In the genomic region with DNA sequence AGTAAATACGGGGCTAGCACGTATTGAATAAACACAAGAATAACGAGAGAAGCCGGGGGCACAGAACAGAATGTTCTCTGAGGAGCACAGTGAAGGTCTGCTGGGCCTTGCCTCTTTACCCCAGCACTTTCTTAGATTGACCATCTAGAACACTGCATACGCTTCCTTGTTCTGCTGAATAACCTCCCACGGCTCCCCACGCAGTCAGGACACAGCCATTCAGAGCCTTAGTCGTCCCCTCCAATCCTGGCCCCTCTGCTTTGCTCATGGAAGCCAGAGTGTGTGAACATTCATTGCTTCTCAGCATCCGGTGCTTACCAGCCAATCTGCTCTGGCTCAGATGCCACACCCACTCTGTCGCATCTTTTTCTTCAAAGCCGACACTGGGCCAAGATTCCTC, we compare ENCODE assay signal across 27 mouse cellular contexts. TPM values are rescaled to one million over a fixed set of nuclear protein-coding genes. Genes with fewer than 3 reads are reported as not detected.
DNase-seq lines count a peak whose midpoint lies in the region; TF ChIP-seq lines count a peak whose summit lies in the region.
"Had no signal": no experiment of that assay in that cellular context is flagged by ENCODE, and none has a peak within 500 bp of the region (broad histone marks: within the 10 kb centered on the region; RNA-seq: fewer than 3 reads in every experiment).

No protein-coding gene starts in this region.

- DNase-seq in ZHBTc4 (ENCODE audit: low read depth, low spot score), result peak; percentile 39
- peak; percentile 8 for DNase-seq in brain, embryonic 14.5 days (ENCODE audit: low read depth)
- DNase-seq in liver, result no peak
- no peak for DNase-seq in lung, adult 2 months
- no peak for DNase-seq in left cerebral cortex, postnatal 36 days (ENCODE audit: low spot score in 2 of 2)
- DNase-seq: adrenal gland, adult 8-10 months; adrenal gland, postnatal 36 days; cerebellum, adult 11 months; cerebellum, adult 2 months; cerebellum, adult 9-11 months; cerebellum, postnatal 36 days; embryo, embryonic 11 days; gastrocnemius, postnatal 25 days; heart, adult 18-20 months; heart, postnatal 10 days; heart, postnatal 36 days had no signal

- no peak overlapping the region for H3K4me3 ChIP-seq in testis, adult 2 months (ENCODE audit: control insufficient read depth, low read depth, low read length)
- no peak overlapping the region for H3K4me3 ChIP-seq in lung, adult 2 months (replicated peaks; ENCODE audit: extremely low read depth, low read depth, low read length)
- H3K4me3 ChIP-seq: embryonic facial prominence, embryonic 10.5 days; embryonic facial prominence, embryonic 13.5 days; erythroblast, embryonic 14.5 days; forebrain, embryonic 12.5 days; forebrain, embryonic 15.5 days; heart, embryonic 12.5 days; heart, embryonic 15.5 days; hindbrain, embryonic 10.5 days; hindbrain, embryonic 13.5 days had no signal

- TF ChIP-seq CTCF in brain, embryonic 14.5 days (IDR thresholded peaks at IDR 0.05; ENCODE audit: borderline replicate concordance, extremely low read depth, insufficient read depth, insufficient read length), result no peak
- no peak for TF ChIP-seq CTCF in testis, adult 2 months (IDR thresholded peaks at IDR 0.05; ENCODE audit: control insufficient read depth, insufficient read depth, insufficient replicate concordance, low read depth, low read length)
- no peak for TF ChIP-seq CTCF in lung, adult 2 months (IDR thresholded peaks at IDR 0.05; ENCODE audit: insufficient read depth, low read length)

- no peaks in the 10 kb centered on the region for H3K27me3 ChIP-seq in testis, adult 2 months (ENCODE audit: control insufficient read depth, insufficient read depth, low read length)
- H3K27me3 ChIP-seq: embryonic facial prominence, embryonic 13.5 days; forebrain, embryonic 12.5 days; forebrain, embryonic 15.5 days; heart, embryonic 12.5 days; heart, embryonic 15.5 days; hindbrain, embryonic 13.5 days had no signal

- peak overlapping the region; percentile 76 for H3K27ac ChIP-seq in testis, adult 2 months (ENCODE audit: control insufficient read depth, insufficient read depth, low read depth, low read length)
- H3K27ac ChIP-seq: embryonic facial prominence, embryonic 10.5 days; embryonic facial prominence, embryonic 13.5 days; forebrain, embryonic 12.5 days; forebrain, embryonic 15.5 days; heart, embryonic 15.5 days; hindbrain, embryonic 10.5 days; hindbrain, embryonic 13.5 days had no signal

- no peak for TF ChIP-seq POLR2A in brain, embryonic 14.5 days (IDR thresholded peaks at IDR 0.05; ENCODE audit: borderline replicate concordance, extremely low read depth, insufficient read depth, insufficient read length, poor library complexity, severe bottlenecking)
- no peak for TF ChIP-seq POLR2A in testis, adult 2 months (IDR thresholded peaks at IDR 0.05; ENCODE audit: control insufficient read depth, low read depth, low read length)
- no peak for TF ChIP-seq POLR2A in lung, adult 2 months (IDR thresholded peaks at IDR 0.05; ENCODE audit: borderline replicate concordance, extremely low read depth, low read depth, low read length)

- intact Hi-C loops in left cerebral cortex, postnatal 36 days (cut with DNase I), result no loop called here

- 81% methylated on average over 11 of the region's 11 CpGs for WGBS in lung, adult 2 months

- no peaks in the 10 kb centered on the region; the same call in 1 of the 2 replicates for H3K4me1 ChIP-seq in testis, adult 2 months (ENCODE audit: control insufficient read depth, insufficient read depth, low read length)
- no peaks in the 10 kb centered on the region for H3K4me1 ChIP-seq in lung, adult 2 months (ENCODE audit: control insufficient read depth, insufficient read depth, low read length)
- H3K4me1 ChIP-seq: embryonic facial prominence, embryonic 13.5 days had no signal

- no peaks in the 10 kb centered on the region for H3K36me3 ChIP-seq in testis, adult 2 months (ENCODE audit: control insufficient read depth, insufficient read depth, low read length)
- H3K36me3 ChIP-seq: forebrain, embryonic 12.5 days; forebrain, embryonic 15.5 days; hindbrain, embryonic 13.5 days had no signal

RNA-seq across cellular contexts. Expression of gene Myzap, which starts 46.0 kb away (rescaled TPM):
- polyA plus RNA-seq in brain, embryonic 14.5 days (2012; rRNA removed), result 2.4 and 2.9 TPM in 2 replicates
- 2.7 and 4.1 TPM in 2 replicates for polyA plus RNA-seq in testis, adult 2 months (2012; rRNA removed)
- 67.7 and 79.6 TPM in 2 replicates for polyA plus RNA-seq in lung, adult 2 months (2012; rRNA removed)
- total RNA-seq in left cerebral cortex, postnatal 36 days (2021), result 1 to 10 TPM in 1 of 2 experiments, under 1 TPM in 1; 0.86 to 3.1 TPM
- total RNA-seq: MEL had no signal
- polyA plus RNA-seq: erythroblast, embryonic 14.5 days had no signal

Comparison
In these comparisons a context has a peak if more than half of its experiments do, and no peak if none do; other contexts are left out.
1. DNase-seq: peak in ZHBTc4 (single experiment) and brain, embryonic 14.5 days (single experiment); none in liver (single experiment), lung, adult 2 months (single experiment) and left cerebral cortex, postnatal 36 days (0 of 2).
2. RNA of gene Myzap, which starts 46.0 kb away (polyA plus RNA-seq): 67.7 to 79.6 TPM in lung, adult 2 months; 2.7 to 4.1 TPM in testis, adult 2 months and 2.4 to 2.9 TPM in brain, embryonic 14.5 days; every median in the first group is over 10 times any median in the second.